Mouse (Mus musculus) liver, embryonic 14.5 days (tissue): ENCODE measurements at regions not wholly inside any gene's neighbourhood (a gene's known extent, or its start where the extent isn't known, plus 50 kb on each side); places are given as distances from the start of the nearest gene placed in this dataset.

ENCODE experiments used
- CTCF ChIP-seq: IDR thresholded peaks from 2 replicates; pipeline ENCODE4 v1.5.1; 2016; ENCODE audit warnings: antibody characterized with exemption, low read depth, control low read depth
- EP300 ChIP-seq: IDR thresholded peaks from 2 replicates; pipeline ENCODE4 v1.6.1; 2016; ENCODE audit warnings: antibody characterized with exemption, low read depth

- TF ChIP-seq CTCF (no peak), EP300 (no peak)
Measured at GRCm38 (mm10) chr11:24783470-24783869, 705.6 kb downstream of the Bcl11a start.
